Mouse (Mus musculus) lung, postnatal 14 days (tissue): ENCODE measurements around the gene Pnpla5.
"Not testable (repeated sequence)": the region's sequence is repeated elsewhere in the genome, so short reads cannot be mapped to it uniquely, and the experiment has no call there.

Experiments
- DNase-seq: peaks from one replicate; pipeline ENCODE4 v3.0.0; 2021

Gene Pnpla5

GRCm38 (mm10) chr15:84115727-84116126 lies 7.2 kb downstream of the Pnpla5 start:
- DNase-seq = peak; percentile 8

GRCm38 (mm10) chr15:84113873-84114272 lies 9.1 kb downstream of the Pnpla5 start:
- DNase-seq = no peak

- peak; percentile 39 for DNase-seq
Observed at GRCm38 (mm10) chr15:84108899-84109298, 14.1 kb downstream of the Pnpla5 start.

- DNase-seq = no peak
Observed at GRCm38 (mm10) chr15:84105924-84106500, 17.0 kb downstream of the Pnpla5 start.

- no peak for DNase-seq
Observed at GRCm38 (mm10) chr15:84105105-84105923, 17.7 kb downstream of the Pnpla5 start, which contains the start of gene Sult4a1. TSS of gene Sult4a1 (minus strand) at chr15:84105754.

GRCm38 (mm10) chr15:84104626-84105025 lies 18.3 kb downstream of the Pnpla5 start:
- DNase-seq = no peak

GRCm38 (mm10) chr15:84097536-84097935 lies 25.4 kb downstream of the Pnpla5 start:
- not testable (repeated sequence) for DNase-seq

GRCm38 (mm10) chr15:84096051-84096450 lies 26.9 kb downstream of the Pnpla5 start:
- DNase-seq = peak; percentile 16

- DNase-seq = no peak
Observed at GRCm38 (mm10) chr15:84094921-84095320, 28.1 kb downstream of the Pnpla5 start.

GRCm38 (mm10) chr15:84086775-84087174 lies 36.2 kb downstream of the Pnpla5 start:
- no peak for DNase-seq

GRCm38 (mm10) chr15:84086364-84086763 lies 36.6 kb downstream of the Pnpla5 start:
- DNase-seq = no peak

GRCm38 (mm10) chr15:84080069-84080468 lies 42.9 kb downstream of the Pnpla5 start:
- peak; percentile 62 for DNase-seq

GRCm38 (mm10) chr15:84079519-84079918 lies 43.5 kb downstream of the Pnpla5 start:
- DNase-seq = no peak

- no peak for DNase-seq
Observed at GRCm38 (mm10) chr15:84078667-84079066, 44.3 kb downstream of the Pnpla5 start.

- DNase-seq = no peak
Observed at GRCm38 (mm10) chr15:84077151-84077550, 45.8 kb downstream of the Pnpla5 start.

- DNase-seq = peak; percentile 12
Observed at GRCm38 (mm10) chr15:84074705-84075185, 48.2 kb downstream of the Pnpla5 start.

- DNase-seq = peak; percentile 69
Observed at GRCm38 (mm10) chr15:84073911-84074704, 48.9 kb downstream of the Pnpla5 start.

- DNase-seq = no peak
Observed at GRCm38 (mm10) chr15:84073058-84073457, 49.9 kb downstream of the Pnpla5 start.

GRCm38 (mm10) chr15:84072226-84072625 lies 50.7 kb downstream of the Pnpla5 start:
- peak; percentile 69 for DNase-seq

GRCm38 (mm10) chr15:84070116-84070676 lies 52.8 kb downstream of the Pnpla5 start:
- DNase-seq = no peak

- no peak for DNase-seq
Observed at GRCm38 (mm10) chr15:84069455-84070050, 53.4 kb downstream of the Pnpla5 start.

GRCm38 (mm10) chr15:84065701-84066100 lies 57.3 kb downstream of the Pnpla5 start:
- DNase-seq = no peak
